Mouse (Mus musculus) gastrocnemius, postnatal 4 days (tissue): ENCODE measurements around the gene Epn2. TPM values are rescaled to one million over a fixed set of nuclear protein-coding genes. Genes with fewer than 3 reads are reported as not detected.

Experiments
- DNase-seq, 2 experiments: peaks; one replicate each; pipeline ENCODE4 v3.0.0; 2021 to 2022; ENCODE audit warnings: low spot score in 2 of 2, mixed read lengths in 2 of 2
- total RNA-seq, 2 experiments: library from RNA; stranded (reverse); gene quantifications; 2 replicates each; pipeline ENCODE4 v1.2.3; 2021

The Epn2 gene
- total RNA-seq, 2 experiments from 2014 or later = 26.9 to 30.4 TPM

DNA sequence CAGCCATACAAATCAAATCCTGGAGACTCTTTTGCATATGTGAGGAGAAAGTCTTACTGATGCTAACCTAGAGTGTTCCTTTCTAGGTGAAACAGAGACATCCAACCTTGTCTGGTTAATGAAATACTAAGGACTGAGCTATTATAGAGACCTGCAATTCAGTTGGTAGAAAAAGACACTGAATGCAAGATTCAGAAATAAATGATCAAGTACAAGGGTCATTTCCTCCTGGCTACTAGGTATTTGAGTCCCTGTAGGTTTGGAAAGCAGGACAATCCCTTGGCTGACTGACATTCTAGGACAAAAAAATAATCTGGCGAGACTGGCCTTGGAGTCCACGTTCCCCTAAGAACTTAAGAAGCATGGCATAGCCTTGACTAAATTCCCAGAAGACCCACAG is 33.9 kb downstream of the Epn2 start:
- no peak for DNase-seq

DNA sequence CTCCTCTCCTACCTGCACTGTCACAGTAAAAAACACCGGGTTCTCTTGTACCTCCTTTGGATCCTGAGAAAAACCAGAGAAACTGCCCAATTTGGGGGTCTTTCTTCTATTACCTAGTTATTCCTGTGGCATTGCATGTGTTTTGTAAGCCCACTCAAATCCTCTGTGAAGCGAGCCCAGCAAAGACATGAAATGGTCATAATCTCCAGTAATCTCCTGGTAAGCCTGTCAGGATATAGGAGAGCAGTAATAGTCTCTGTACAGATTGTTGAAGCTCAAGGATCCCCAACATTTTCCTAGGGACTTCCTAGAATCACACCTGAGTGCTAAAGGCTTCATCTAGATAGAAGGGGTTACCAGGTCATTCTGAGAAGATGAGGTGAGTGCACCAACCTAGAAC is 38.4 kb downstream of the Epn2 start:
- DNase-seq = no peak

DNA sequence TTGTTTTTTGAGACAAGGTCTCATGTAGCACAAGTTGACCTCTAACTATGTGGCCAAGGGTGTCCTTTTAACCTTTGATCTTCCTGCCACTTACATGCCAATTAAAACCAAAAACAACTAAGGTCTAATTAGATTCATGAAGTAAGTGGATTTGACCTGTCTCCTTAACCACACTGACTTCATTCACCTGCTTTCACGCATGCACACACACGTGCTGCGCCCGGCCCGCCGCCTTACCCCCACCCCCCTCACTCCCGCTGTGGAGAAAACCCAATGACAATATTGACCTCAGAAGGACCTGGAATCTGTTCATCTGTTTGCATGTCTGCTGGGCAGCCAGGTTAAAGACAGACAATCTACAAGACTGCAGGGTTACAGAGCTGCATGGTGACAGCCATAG is 38.8 kb downstream of the Epn2 start:
- no peak for DNase-seq

DNA sequence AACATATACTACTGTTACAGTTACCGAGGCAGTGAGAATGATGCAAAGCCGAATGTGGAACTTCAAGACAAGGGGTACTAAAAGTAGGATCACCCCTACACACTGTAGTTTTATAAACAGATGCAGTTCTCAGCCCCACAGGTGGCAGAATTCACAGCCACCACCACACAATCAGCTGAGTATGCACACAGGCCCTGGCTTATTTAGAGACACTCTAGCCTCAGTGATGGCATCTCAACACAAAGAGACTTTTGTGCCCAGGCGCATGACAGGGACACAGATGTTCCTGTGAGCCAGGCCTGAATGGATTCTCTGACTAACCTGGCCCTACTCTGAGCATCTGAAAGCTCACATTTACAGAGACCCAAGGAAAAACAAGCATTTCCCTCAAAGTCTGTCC is 42.1 kb downstream of the Epn2 start:
- no peak for DNase-seq

DNA sequence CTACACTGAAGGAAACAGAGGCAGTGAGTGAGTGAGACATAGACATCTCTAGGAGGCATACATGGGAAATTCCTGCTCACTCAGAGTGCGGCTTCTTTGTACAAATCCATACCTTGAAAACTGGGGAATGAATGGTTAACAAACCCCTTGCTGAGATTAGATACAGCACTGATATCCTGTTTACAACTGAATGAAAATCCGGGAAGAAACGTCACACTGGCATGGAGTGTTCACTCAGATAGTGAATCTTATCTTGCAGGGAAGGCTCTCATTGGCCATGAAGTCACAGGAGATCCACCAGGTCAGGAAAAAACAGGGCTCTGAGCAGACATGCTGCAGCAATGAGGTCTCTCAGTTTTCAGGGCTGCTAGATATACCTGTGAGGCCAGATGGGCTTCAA is 42.5 kb downstream of the Epn2 start:
- DNase-seq = no peak

DNA sequence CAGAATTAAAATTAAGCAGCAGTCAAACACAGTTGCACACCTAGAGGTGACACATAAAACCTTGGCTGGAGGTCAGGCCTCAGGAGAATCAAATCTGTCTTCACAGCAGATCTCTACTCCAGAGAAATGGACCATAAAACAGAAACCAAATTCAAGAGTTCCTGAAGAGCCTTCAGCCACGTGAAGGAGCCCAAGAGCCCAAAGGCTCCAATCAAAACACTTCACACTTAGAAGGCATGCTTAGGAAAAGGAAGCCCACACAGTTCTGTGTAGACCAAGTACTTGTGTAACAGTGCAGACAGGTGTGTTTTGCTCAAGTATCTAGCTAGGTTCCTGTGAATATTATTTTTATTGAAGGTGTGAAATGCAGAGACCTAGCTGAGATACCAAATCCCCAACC is 44.0 kb downstream of the Epn2 start:
- no peak for DNase-seq

DNA sequence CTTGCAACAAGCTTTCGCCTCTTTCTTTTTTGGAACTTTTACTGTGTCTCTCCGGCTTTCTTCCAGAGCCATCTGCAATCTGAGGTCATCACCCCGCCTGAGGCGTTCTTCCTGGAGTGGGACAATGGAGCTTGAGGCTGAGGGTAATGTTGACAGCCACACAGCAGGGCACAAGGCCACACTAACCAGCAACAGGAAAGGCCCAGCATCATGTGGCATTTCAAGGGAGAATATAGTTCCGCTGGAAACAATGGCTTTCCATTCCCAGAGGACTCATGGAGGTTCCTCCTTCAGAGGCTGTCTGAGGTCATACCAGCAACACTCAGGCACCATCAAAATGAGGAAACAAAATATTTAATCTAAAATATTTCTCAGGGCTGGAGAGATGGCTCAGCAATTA is 45.9 kb downstream of the Epn2 start:
- DNase-seq = no peak

DNA sequence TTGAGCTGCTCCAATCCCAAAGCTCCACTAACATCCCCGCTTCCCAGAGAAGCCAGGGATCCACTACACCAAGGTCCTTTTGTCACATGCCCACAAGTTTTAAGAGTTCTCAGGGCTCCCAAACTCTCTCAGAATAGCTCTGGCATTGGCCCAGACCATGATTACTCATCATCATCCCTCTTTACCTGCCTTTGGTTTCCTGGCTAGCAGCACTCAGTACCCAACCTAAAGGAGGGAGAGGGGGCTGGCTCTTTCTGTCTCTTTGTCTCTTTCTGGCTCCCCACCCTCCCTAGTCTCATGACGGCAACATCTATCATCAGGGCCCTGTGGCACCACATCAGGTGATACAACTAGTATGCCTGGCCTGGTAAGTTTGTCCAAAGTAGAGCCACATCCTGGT is 46.7 kb downstream of the Epn2 start:
- no peak for DNase-seq

DNA sequence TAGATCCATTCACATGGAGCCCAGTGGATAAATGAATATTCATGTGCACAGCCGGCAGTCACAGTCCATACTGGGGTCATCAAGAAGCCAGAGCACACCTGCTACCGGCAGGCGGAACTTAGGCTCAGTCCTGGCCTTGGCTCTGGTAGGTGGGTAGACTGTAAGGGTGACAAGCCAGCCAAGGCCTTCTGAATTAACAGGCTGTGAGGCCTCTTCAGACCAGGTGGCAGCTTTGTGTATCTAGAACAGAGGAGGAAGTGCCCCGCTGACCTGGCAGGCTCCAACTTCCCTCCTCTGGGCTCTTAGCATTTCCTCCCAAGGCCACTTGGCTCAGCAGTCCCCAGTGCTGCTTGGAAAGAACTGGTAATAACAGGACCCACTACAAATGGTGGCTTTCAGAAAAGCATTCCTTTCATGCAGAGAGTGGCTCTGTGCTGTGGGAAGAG is 50.2 kb downstream of the Epn2 start:
- DNase-seq = no peak

DNA sequence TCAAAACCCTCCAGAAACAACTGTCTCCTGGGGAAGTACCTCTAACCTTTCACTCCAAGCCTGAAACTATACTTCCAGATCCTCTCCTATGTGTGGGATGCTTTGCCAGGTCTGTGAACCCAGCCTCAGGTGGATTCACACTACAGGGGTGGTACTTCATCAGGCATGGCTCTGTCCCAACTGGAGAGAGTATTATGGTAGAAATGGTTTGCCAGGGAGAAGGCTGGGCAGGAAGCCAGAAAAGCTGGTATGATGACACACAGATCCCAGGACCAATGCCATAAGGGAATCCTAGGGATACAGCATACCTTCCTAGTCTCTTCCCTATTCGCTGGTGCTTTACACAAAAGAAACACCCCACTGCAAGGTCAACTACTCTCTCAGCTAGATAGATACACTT is 52.6 kb downstream of the Epn2 start:
- no peak for DNase-seq

DNA sequence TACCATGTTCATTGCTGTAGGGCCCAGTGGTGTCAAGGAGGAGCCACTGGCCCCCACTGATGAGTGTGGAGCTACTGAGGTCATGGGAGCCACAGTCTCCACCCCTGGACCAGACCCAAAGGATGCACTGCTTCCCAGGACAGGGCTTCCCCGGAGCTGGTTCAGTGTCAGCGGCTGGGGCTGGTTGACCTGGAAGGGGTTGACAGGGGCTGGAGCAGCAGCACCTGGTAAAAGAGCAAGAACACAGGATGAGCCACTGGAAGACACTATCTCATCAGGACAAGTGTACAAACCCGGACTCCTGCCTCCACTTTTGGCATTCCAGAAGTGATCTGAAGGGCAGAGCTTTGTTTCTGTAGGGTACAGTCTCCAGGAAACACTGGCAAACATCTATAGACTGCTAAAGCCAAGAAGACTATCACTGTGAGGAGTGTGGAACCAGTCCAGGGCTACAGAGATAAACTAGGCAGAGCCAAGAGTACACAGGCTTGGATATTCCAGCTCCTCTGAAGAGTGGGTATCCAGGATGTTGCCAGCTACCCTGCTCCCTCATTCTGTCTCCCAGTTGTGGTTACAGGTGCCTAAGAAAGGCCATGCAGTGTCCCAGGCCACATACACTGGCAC is 59.9 kb downstream of the Epn2 start:
- DNase-seq = no peak

DNA sequence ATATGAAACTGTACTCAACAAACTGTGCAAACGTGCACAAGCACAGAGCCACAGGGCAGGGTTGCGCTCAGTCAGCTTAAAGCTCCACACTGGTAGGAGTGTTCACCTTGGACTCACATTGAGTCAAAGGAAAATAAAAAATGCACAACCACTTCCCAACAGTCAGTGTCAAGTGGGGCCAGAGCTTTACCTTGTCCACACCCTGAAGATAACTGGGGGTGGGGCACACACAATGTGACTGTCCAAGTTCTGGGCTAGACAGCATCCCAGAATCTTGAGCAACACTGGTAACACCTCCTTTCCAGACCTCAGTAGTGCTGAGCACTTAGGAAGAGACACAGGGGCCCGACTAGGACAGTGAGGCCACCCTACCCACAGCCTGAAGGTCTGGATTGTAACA is 60.6 kb downstream of the Epn2 start:
- no peak for DNase-seq

DNA sequence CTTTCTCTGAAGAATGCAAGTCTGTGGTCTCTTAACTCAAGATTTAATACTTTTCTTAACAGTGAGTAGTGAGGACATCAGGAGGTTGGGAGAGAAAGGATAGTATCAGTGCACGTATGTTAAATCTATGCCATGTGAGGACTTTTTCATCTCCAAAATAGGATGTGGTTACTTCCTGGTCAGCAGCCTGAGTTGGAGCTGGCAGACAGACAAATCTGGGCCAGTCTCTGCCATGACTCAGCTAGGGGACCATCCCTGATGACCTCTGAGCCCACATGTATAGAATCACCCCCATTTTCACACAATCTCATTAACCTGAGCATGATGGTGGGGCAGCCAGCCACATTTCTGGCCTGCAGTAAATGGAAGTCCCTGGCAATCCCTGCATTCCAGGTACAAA is 61.5 kb downstream of the Epn2 start:
- no peak for DNase-seq

DNA sequence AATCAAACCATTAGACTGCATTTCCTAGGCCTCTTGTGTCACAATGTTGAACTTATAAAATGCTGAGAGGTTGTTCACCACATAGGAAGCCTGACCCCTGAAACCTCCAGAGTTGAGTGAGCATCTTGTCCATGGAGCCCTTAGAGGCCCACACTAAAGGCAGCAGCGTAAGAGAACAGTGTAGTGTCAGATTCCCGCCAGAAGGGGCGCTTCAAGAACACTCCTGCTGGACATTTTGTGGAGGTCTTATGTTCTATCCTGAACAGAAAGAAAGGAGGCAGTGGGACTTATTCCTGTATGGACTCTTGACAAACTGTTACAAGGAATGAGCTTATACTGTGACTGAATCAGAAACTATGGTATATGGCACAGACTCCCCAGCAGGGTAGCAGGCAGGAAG is 64.5 kb downstream of the Epn2 start:
- DNase-seq = no peak

DNA sequence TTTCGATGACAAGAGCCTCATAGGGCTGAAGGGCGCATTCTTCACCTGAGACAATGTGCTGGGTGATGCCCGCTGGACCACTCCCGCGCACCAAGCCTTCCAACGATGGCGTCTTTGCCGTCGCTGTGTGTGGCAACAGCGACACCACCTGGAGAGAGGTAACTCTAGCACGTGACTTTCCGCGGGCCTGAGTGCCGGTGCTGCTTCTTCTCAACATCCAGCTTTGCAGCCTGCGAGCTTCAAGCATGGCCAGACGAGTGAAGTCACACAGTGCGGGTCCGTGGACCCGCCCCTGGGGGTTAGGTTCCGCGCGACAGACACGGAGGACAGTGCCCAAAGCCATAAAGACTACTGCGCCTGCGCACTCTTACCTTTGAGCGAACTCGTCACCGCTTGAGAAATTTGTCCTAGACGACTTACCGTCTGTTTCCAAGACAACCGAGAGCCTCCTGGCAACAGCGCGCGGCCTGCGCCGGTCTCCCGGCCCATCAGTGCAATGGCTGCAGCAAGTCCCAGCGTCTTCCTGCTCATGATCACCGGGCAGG is 74.7 kb downstream of the Epn2 start, which contains the start of gene B9d1:
Gene B9d1 (plus strand): TSS at position 432 of the 545 bp plus-strand sequence.
- DNase-seq = peak; percentile 86 to 94

DNA sequence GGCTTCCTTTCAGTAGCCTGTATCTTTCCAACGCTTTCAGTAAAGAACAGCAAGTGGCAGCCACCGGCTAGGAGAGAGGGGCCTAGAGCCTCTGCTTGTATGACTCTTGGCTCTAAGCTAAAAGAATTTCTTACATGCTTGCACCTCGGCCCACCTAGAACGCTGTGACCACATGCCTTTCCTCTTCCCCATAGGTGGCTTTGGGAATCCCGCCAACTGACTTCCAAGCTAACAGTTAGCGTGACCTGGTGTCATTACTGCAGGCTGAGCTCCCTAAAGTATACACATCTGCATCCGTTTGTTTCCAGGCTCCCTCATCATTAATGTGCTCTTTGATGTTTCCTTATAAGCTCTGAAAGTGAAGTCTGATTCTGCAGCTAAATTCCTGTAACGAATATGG is 75.6 kb downstream of the Epn2 start:
- no peak for DNase-seq

DNA sequence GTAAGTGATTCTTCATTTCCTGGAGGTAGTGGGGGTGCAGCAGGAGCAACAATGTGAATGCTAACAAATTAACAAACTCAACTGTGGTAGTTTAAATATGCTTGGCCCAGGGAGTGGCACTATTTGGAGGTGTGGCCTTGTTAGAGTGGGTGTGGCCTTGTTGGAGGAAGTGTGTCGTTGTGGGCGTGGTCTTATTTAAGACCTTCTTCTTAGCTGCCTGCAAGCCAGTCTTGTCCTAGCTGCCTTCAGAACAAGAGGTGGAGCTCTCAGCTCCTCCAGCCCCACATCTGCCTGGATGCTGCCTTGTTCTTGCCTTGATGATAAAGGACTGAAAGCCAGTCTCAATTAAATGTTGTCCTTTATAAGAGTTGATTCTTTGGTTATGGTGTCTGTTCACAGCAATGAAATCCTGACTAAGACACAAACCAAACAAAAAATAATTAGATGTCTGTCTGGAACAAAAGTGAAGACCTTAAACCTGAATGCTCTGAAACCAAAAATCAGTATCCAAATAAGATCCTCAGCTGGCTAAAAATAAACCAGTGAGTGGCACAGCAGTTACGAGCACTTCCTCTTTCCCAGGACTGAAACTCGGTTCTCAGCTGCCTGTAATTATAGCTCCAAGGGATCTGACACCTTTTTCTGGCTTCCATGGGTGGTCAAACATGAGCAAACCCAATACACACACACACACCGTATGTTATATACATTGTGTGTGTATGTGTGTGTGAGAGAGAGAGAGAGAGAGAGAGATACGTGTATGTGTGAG is 80.6 kb downstream of the Epn2 start:
- DNase-seq = no peak

DNA sequence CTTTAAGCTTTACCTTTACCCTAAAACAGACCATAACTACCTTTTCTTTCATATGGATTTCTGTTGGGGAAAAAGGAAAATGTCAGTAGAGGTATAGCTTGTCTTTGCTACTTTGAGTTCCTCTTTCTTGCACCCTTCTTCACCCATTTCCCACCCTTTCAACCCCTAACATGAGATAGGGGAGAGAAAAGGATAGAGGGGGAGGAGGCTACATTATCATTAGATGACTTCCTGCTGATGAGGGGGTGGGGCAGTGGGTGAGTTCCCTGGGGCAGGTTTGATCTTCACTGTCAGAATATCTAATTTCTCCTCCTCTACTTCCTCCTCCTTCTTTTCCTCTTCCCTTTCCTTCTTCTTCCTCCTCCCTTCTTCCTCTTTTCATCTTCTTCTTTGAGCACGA is 82.0 kb downstream of the Epn2 start:
- no peak for DNase-seq

DNA sequence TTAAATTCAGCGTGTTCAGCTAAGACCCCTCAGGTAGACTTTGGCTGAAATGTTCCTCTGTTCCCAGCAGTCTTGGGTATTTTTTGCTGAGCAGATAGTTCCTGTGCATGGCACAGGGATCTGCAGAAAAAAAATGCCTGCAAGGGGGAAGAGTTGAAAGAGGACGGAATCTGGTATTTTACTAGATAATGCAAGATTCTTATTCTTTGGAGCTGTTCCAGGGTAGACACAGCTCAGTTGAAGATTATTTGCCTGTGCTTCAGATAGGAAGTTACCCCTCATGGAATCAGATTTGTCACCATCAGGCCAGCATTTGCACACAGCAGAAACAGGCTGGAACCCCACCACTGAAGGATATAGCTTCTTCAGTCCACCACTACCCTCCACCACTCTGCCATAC is 84.0 kb downstream of the Epn2 start:
- no peak for DNase-seq

DNA sequence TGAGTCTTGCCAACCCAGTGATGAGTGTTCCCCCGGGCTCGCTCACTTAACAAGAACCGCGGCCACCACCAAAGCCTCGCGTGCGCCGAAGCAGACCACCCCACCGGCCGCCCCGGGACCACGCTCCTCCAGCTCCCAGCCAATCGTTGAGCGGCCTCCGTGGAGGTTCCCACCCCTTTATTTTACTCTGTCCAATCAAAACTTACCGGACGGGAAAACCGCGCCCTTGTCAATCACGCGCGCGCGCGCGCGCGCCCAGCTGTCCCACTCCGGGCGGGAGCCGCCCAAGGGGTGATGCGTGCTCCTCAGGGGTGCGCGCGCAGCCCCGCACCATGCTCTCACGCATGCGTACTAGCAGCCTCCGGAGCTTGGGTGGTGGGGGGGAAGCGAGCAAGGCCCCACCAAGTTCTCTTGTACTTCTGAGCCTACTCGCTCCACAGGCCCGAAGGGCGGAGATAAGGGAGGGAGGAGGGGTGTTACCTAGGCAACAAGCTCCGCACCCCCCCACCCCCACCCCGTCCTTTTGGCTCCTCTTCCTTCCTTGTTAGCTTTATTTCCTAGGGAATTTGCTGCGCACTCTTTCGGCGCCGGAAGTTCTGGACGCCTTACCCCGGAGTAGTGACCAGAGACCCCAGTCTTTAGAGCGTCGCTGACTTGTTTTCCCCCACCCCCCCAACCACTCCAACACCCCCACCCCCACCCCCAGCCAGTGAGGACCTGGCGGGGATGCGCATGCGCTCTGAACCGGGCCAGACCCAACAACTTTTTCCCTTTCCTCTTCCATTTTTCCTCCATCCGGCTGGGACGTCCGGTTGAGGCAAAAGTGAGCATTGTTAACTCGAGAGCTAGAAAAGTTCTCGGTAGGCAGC is 85.1 kb downstream of the Epn2 start, which contains the start of gene Mapk7:
Gene Mapk7 (minus strand): TSS at position 278 of the 869 bp plus-strand sequence.
- DNase-seq = peak; percentile 98

DNA sequence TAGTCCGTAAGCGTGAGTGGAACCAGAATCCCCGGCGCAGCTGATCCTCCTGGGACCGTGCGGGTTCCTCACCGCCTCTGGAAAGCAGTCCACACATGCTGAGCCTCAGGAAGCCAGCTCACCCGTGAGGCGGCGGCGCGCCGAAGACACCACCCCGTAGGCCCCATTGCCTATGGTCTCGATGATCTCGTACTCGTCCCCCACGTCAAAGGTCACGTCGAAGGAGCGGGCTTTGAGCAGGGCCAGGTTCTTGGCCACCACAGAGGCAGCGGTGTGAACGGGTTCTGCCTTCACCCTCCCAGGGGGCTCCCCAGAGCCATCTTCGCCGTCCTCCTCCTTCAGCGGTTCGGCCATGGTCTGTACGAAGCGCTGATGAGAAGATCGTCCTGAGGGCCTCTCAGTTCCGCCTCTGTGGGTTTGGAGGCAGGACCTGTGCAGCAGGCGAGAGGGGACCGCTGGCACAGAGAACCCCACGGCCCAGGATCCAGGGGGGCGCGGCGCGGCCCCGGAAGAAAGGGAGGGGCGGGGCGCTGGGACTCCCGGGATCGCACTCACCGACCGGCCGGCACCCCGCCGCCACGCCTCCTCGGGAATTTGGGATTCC is 85.9 kb downstream of the Epn2 start:
- DNase-seq = peak in 1 of 2 experiments; percentile 46
